Mouse (Mus musculus) natural killer cell, adult 2 months (primary cell): Measurements from ENCODE around the gene Hnf4a.
"Not testable (repeated sequence)": the region's sequence is repeated elsewhere in the genome, so short reads cannot be mapped to it uniquely, and the experiment has no call there.

ENCODE experiments used
- DNase-seq, 2 experiments: peaks; one replicate each; pipeline ENCODE4 v3.0.0; 2022; ENCODE audit warnings: low spot score in 2 of 2

Gene Hnf4a

GRCm38 (mm10) chr2:163506300-163507004, at the start of gene Hnf4a:
Gene Hnf4a, plus strand, starts transcription at chr2:163506808.
- no peak for DNase-seq

- no peak for DNase-seq
These were observed 47.9 kb upstream of the Hnf4a start for GRCm38 (mm10) chr2:163458539-163459265.

GRCm38 (mm10) chr2:163459380-163459779, 47.2 kb upstream of the Hnf4a start:
- DNase-seq: no peak

- no peak for DNase-seq
These were observed 46.0 kb upstream of the Hnf4a start for GRCm38 (mm10) chr2:163460622-163461021.

- DNase-seq: not testable (repeated sequence)
These were observed 45.3 kb upstream of the Hnf4a start for GRCm38 (mm10) chr2:163461307-163461706.

GRCm38 (mm10) chr2:163462386-163462785, 44.2 kb upstream of the Hnf4a start:
- no peak for DNase-seq

- no peak for DNase-seq
These were observed 43.8 kb upstream of the Hnf4a start for GRCm38 (mm10) chr2:163462801-163463200.

- no peak for DNase-seq
These were observed 43.3 kb upstream of the Hnf4a start for GRCm38 (mm10) chr2:163463251-163463769.

GRCm38 (mm10) chr2:163463998-163464397, 42.6 kb upstream of the Hnf4a start:
- DNase-seq: no peak

- DNase-seq: no peak
These were observed 42.0 kb upstream of the Hnf4a start for GRCm38 (mm10) chr2:163464562-163464961.

- peak; percentile 52 to 79 for DNase-seq
These were observed 39.8 kb upstream of the Hnf4a start for GRCm38 (mm10) chr2:163466771-163467170.

GRCm38 (mm10) chr2:163467585-163467984, 39.0 kb upstream of the Hnf4a start:
- no peak for DNase-seq

- DNase-seq: no peak
These were observed 37.7 kb upstream of the Hnf4a start for GRCm38 (mm10) chr2:163468866-163469265.

GRCm38 (mm10) chr2:163469711-163470110, 36.9 kb upstream of the Hnf4a start:
- DNase-seq: no peak

- no peak for DNase-seq
These were observed 35.5 kb upstream of the Hnf4a start for GRCm38 (mm10) chr2:163471136-163471535.

- no peak for DNase-seq
These were observed 34.7 kb upstream of the Hnf4a start for GRCm38 (mm10) chr2:163471710-163472465.

- peak; percentile 94 to 96 for DNase-seq
These were observed 34.1 kb upstream of the Hnf4a start, which contains the start of gene Fitm2 for GRCm38 (mm10) chr2:163472466-163472851. Gene Fitm2, minus strand, starts transcription at chr2:163472629.

GRCm38 (mm10) chr2:163480191-163480825, 26.3 kb upstream of the Hnf4a start:
- no peak for DNase-seq

GRCm38 (mm10) chr2:163481539-163482029, 25.0 kb upstream of the Hnf4a start:
- DNase-seq: no peak

- DNase-seq: no peak
These were observed 19.2 kb upstream of the Hnf4a start for GRCm38 (mm10) chr2:163487360-163487759.

- no peak for DNase-seq
These were observed 16.8 kb upstream of the Hnf4a start for GRCm38 (mm10) chr2:163489725-163490291.
